Mouse (Mus musculus) brain, embryonic 14.5 days (tissue): ENCODE measurements around the gene Cyp26b1.

Experiments
- CTCF ChIP-seq: fragments of 200-500 bp; IDR thresholded peaks from 2 replicates; pipeline ENCODE4 v1.5.1; 2012; ENCODE audit warnings: inconsistent platforms, mild to moderate bottlenecking, moderate library complexity, borderline replicate concordance; ENCODE audit not compliant: insufficient read depth, insufficient read length; ENCODE audit errors: extremely low read depth
- POLR2A ChIP-seq: fragments of 200-500 bp; IDR thresholded peaks from 2 replicates; pipeline ENCODE4 v1.6.1; 2012; ENCODE audit warnings: mild to moderate bottlenecking, inconsistent platforms, borderline replicate concordance; ENCODE audit not compliant: poor library complexity, insufficient read depth, insufficient read length, severe bottlenecking; ENCODE audit errors: extremely low read depth

DNA sequence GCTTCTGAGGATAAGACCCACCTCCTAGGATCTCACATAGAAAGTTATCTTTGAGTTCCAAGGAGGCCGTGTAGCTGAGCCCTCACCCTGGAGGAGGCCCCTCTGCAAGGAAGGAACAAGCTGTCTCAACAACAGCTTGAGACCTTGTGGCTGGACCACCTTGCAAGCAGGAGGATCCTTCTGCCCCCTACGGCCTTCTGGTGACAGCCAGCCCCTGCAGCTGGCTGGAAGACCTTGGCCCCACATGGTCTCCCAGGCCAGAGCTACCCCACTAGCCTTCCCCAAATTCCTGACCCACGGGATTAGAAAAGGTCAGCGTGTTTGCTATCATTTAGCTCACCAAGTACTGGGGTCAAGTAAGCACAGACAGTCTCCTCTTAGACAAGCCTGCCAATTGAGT, 30.8 kb downstream of the Cyp26b1 start:
- TF ChIP-seq POLR2A (no peak), CTCF (no peak)
